Mouse (Mus musculus): ENCODE data around the gene Slc9a7.

The Slc9a7 gene

GRCm38 (mm10) chrX:20185616-20186015 lies 106.0 kb downstream of the Slc9a7 start:
- no peak for TF ChIP-seq GATA4 (IDR thresholded peaks at IDR 0.05; ENCODE audit: insufficient replicate concordance, low read length)

GRCm38 (mm10) chrX:20176792-20177191 lies 114.8 kb downstream of the Slc9a7 start:
- TF ChIP-seq GATA4 (IDR thresholded peaks at IDR 0.05; ENCODE audit: insufficient replicate concordance, low read length): no peak

GRCm38 (mm10) chrX:20168430-20168829 lies 123.2 kb downstream of the Slc9a7 start:
- TF ChIP-seq GATA4 (IDR thresholded peaks at IDR 0.05; ENCODE audit: insufficient replicate concordance, low read length): no peak

GRCm38 (mm10) chrX:20164984-20165383 lies 126.6 kb downstream of the Slc9a7 start:
- TF ChIP-seq GATA4 (IDR thresholded peaks at IDR 0.05; ENCODE audit: insufficient replicate concordance, low read length): no peak

- TF ChIP-seq GATA4 (IDR thresholded peaks at IDR 0.05; ENCODE audit: insufficient replicate concordance, low read length): no peak
Observed at GRCm38 (mm10) chrX:20162322-20162711, 129.3 kb downstream of the Slc9a7 start.

GRCm38 (mm10) chrX:20161687-20162321 lies 129.8 kb downstream of the Slc9a7 start:
- no peak for TF ChIP-seq GATA4 (IDR thresholded peaks at IDR 0.05; ENCODE audit: insufficient replicate concordance, low read length)

- TF ChIP-seq GATA4 (IDR thresholded peaks at IDR 0.05; ENCODE audit: insufficient replicate concordance, low read length): 0 out of 2 replicates have a peak, but pooled peaks have one; percentile 4
Observed at GRCm38 (mm10) chrX:20160301-20160700, 131.3 kb downstream of the Slc9a7 start.

- TF ChIP-seq GATA4 (IDR thresholded peaks at IDR 0.05; ENCODE audit: insufficient replicate concordance, low read length): no peak
Observed at GRCm38 (mm10) chrX:20157519-20157918, 134.1 kb downstream of the Slc9a7 start.

- no peak for TF ChIP-seq GATA4 (IDR thresholded peaks at IDR 0.05; ENCODE audit: insufficient replicate concordance, low read length)
Observed at GRCm38 (mm10) chrX:20129466-20129865, 162.1 kb downstream of the Slc9a7 start.

- TF ChIP-seq GATA4 (IDR thresholded peaks at IDR 0.05; ENCODE audit: insufficient replicate concordance, low read length): no peak
Observed at GRCm38 (mm10) chrX:20128951-20129350, 162.7 kb downstream of the Slc9a7 start.

- no peak for TF ChIP-seq GATA4 (IDR thresholded peaks at IDR 0.05; ENCODE audit: insufficient replicate concordance, low read length)
Observed at GRCm38 (mm10) chrX:20125481-20125880, 166.1 kb downstream of the Slc9a7 start.

GRCm38 (mm10) chrX:20117717-20118116 lies 173.9 kb downstream of the Slc9a7 start:
- no peak for TF ChIP-seq GATA4 (IDR thresholded peaks at IDR 0.05; ENCODE audit: insufficient replicate concordance, low read length)

- TF ChIP-seq GATA4 (IDR thresholded peaks at IDR 0.05; ENCODE audit: insufficient replicate concordance, low read length): no peak
Observed at GRCm38 (mm10) chrX:20070196-20070595, 221.4 kb downstream of the Slc9a7 start.

GRCm38 (mm10) chrX:20066636-20067035 lies 225.0 kb downstream of the Slc9a7 start:
- TF ChIP-seq GATA4 (IDR thresholded peaks at IDR 0.05; ENCODE audit: insufficient replicate concordance, low read length): no peak

- TF ChIP-seq GATA4 (IDR thresholded peaks at IDR 0.05; ENCODE audit: insufficient replicate concordance, low read length): no peak
Observed at GRCm38 (mm10) chrX:20061764-20062480, 229.7 kb downstream of the Slc9a7 start.

- no peak for TF ChIP-seq GATA4 (IDR thresholded peaks at IDR 0.05; ENCODE audit: insufficient replicate concordance, low read length)
Observed at GRCm38 (mm10) chrX:20060769-20061315, 230.8 kb downstream of the Slc9a7 start.
